Mouse (Mus musculus) 416B (cell line): ENCODE data around the gene Eml2.
A peak's percentile ranks its signal among the peaks of the same experiment; 100 is the strongest.

Source experiments
- DNase-seq: peaks from one replicate; pipeline ENCODE4 v3.0.0; 2011; ENCODE audit warnings: low read depth

Gene Eml2

DNA sequence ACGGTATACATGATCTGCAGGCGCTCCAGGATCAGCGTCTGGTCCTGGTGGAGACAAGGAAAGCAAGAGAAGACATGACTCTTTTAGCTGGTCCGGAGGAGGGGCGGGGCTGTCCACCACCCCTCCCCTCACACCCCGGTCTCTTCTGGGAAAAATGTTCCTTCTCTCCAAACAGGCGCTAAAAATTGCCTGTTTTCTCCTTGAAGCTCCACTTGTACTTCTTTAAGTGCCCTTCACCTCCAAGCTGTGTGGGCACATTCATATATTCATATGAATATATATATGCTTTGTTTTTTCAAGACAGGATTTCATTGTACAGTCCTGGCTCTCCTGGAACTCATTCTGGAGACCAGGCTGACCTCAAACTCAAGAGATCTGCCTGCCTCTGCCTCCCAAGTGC lies 13.3 kb upstream of the Eml2 start:
- no peak for DNase-seq

- no peak for DNase-seq
These were observed 12.5 kb upstream of the Eml2 start for GRCm38 (mm10) chr7:19163752-19164151.

GRCm38 (mm10) chr7:19164189-19164588 lies 12.0 kb upstream of the Eml2 start:
- peak; percentile 58 for DNase-seq

- peak; percentile 43 for DNase-seq
These were observed 11.2 kb upstream of the Eml2 start for GRCm38 (mm10) chr7:19164978-19165377.

GRCm38 (mm10) chr7:19165656-19166423 lies 10.4 kb upstream of the Eml2 start, which contains the start of gene Gipr:
Gipr (minus strand) TSS chr7:19166127.
- DNase-seq = no peak

DNA sequence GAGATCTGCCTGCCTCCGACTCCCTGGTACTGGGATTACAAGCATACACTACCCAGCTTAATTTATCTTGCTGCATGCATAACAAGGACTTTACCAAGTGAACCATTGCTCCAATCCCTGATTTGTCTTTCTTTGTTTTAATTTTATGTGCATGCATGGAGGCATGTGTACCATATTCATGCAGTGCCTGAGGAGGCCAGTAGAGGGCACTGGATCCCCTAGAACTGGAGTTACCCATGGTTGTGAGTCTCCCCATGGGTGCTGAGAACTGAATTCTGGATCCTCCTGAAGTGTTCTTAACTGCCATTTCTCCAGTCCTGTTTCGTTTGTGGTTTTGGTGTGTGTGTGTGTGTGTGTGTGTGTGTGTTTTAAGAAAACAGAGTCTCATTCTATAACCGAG lies 9.2 kb upstream of the Eml2 start:
- no peak for DNase-seq

GRCm38 (mm10) chr7:19169506-19169905 lies 6.7 kb upstream of the Eml2 start:
- DNase-seq = peak; percentile 66

DNA sequence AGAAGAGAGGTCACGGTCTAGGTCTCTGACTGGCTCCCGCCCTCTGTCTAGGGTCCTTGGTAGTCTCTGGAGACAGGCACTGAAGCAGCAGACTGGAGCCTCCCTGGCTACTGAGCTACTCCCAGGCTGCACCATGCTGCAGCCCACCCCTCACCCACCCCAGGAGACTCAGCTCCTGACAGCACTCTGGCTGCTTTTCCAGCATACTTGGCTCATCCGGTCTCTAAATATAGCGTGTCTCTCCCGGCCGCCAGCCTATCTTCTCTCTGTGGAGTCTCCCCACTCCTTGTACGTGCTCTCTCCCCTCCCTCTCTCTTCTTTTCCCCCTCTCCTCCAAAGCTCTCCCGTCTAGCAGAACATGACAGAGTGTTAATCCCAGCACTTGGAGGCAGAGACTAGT lies 6.1 kb upstream of the Eml2 start:
- DNase-seq = no peak

DNA sequence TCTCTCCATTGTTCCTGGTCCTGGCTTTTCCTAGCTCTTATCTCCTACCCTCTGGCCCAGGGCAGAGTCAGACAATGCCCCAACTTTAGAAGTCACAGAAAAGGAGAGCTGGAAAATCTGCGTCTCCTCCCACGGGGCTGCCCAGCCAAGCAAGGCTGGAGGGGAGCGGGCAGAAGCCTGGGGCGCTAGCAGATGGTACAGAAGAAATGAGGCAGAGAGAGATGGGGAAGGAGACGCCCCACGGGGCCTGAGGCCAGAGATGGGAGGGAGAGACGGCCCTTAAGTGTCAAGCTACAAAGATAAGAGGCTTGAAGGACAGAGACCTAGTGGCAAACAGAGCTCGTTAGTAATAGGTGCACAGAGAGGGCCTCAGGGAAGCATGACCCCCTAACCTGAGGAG lies 4.4 kb upstream of the Eml2 start:
- DNase-seq = no peak

DNA sequence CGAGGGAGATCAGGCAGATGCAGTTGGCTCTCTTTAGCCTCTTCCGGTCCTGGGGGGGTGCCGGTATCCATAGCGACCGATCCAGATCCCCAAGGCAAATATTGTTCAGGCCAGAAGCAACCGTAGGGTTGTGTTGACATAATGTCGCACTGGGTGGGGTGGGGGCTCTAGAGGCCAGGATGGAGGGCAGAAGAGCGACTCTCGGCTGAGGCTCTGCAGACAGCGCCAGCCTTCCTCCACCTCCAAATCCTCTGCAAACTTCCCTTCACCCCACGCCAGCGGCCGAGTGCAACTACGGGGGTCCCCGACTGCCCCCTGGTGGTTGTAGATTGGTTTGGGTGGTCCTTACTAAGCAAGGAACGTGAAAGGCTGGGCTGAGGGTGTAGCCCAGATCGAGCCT lies 3.3 kb upstream of the Eml2 start:
- DNase-seq = peak; percentile 82

DNA sequence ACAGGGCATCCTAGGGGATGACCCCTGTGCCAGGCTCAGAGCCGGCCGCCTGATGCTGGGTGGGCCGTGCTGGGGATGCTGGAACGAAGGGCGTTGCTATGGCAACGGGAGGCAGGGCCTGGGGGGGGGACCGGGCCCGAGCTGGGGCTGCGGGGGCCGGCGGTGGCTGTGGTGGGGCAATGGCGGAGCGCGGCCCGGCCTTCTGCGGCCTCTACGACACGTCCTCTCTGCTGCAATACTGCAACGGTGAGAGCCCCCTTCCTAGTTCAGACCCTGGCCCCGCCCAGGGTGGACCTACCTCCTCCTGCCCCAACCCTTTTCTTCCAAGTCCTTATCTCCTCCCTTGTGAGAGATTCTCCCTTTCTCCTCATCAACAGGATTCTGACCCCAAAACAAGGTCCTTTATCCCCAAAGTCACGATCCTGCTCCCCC lies 311 bp downstream of the Eml2 start:
- no peak for DNase-seq

DNA sequence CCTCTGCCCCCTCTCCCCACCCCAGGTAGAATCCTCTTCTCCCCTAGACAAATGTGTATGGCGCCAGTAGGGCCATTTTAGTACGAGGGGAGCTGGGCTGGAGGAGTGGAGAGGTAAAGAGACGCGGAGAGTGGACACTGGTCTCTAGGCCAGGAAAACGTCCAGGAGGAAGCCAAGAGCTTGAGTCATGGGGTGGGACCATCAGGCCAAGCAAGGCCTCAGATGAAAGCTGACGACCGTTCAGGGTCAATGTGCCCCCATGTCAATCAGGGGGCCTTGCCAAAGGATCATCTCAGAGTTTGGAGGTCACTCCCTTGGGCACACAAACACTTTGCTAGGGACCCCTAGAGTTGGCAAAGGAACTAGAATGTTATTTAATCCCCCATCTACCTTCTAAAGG lies 995 bp downstream of the Eml2 start:
- DNase-seq = no peak

DNA sequence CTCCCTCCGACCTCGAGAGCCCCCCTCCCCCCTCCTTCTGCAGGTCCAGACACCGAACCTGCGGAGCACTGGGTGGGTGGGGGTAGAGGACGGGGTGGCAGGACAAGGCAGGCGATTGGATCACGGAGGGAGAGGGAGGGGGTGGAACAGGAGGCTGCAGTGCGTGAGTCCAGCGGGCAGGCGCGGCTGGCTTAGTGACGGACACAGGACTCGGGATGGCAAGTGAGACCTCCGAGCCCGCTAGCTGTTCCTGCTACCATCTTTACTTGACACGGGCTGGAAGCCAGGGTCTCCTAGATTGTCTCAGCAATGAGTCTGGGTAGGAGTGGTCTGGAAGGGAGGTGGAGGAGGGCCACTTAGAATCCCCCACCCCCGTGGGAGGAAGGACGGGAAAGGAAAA lies 1.8 kb downstream of the Eml2 start:
- DNase-seq = no peak

- DNase-seq = peak; percentile 72
These were observed 2.3 kb downstream of the Eml2 start for GRCm38 (mm10) chr7:19178443-19179092.

DNA sequence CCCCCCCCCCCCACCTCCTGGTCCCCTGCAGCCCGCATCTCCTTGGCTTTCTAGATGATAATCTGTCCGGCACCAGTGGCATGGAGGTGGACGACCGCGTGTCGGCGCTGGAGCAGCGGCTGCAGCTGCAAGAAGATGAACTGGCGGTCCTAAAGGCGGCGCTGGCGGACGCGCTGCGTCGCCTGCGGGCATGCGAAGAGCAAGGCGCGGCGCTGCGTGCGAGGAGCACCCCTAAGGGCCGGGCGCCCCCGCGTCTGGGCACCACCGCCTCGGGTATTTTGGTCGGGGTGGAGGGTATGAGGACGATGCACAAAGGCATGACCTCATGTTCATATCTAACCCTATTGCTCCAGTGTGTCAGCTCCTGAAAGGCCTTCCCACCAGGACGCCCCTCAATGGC lies 3.0 kb downstream of the Eml2 start:
- no peak for DNase-seq

DNA sequence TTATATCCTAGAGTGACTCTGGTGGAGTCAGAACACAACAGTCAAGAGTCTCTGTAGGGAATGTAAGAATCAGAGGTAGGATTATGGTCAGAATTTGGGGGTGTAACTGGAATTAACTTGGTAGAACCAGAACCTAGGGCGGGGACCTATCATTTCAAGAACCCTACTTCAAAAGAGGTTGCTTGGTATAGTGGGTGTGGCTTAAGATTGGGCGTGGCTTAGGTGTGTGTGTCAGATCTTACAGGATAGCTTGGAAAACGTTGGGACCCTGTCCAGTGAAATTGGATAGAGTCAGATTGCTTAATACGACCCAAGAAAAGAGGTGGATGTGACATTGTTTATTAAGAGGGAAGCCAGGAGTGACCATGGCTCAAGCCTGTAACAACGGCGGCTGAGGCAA lies 3.7 kb downstream of the Eml2 start:
- DNase-seq = no peak

DNA sequence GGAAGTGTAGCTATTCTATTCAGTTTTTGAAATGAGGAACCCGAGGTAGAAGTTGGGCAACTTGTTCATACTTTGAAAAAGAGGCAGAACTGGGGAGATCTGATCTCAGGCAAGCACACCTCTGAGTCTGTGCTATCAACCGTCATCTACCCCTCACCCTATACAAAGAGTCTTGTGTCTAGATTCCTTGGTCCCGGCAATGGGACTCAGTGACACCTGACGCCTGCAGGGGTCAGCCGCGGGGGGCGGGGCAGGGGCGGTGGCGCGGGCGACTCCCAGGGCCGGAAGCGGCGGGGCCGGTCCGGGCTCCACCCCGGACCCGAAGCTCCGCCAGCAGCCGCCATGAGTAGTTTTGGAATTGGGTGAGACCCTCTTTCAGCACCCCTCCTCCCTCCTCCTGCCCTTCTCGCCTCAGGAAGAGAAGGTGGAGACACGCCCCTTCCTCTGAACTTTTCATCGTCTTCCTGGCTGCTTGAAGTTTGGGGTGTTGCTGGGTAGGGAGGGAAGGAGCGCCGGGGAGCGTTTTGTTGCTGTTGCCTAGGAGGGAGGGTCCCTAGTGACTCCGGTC lies 4.7 kb downstream of the Eml2 start:
- peak; percentile 87 for DNase-seq

- DNase-seq = no peak
These were observed 8.0 kb downstream of the Eml2 start for GRCm38 (mm10) chr7:19184250-19184649.

GRCm38 (mm10) chr7:19184758-19185157 lies 8.5 kb downstream of the Eml2 start:
- no peak for DNase-seq

DNA sequence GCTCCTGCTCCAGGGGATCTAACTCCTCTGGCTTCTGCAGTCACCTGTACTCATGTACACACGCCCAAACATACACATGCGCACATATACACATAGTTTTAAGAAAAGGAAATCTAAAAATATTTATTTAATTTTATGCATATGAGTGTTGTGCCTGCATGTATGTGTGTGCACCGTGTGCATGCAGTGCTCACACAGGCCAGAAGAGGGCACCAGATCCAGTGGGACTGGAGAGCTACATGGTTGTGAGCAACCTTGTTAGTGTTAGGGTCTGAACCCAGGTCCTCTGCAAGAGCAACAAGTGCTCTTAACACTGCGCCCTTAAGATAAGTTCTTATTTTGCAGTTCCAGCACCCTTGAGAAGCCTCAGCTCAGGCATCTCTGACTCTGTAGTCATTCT lies 18.5 kb downstream of the Eml2 start:
- no peak for DNase-seq

GRCm38 (mm10) chr7:19196676-19197075 lies 20.5 kb downstream of the Eml2 start:
- DNase-seq = peak; percentile 78

DNA sequence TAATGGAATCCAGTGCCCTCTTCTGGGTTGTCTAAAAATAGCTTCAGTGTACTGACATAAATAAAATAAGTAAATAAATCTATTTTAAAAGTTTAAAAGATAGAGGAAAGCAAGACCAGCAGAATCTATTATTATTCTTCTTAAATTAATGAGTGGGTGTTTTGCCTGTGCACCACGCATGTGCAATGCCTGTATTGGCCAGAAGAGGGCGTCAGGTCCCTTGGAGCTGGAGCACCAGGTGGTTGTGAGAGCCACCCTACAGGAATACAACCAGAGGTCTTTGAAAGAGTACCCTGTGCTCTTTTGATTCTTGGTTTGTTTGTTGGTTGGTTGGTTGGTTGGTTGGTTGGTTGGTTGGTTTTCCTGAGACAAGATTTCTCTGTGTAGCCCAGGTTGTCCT lies 21.8 kb downstream of the Eml2 start:
- peak; percentile 58 for DNase-seq

- DNase-seq = no peak
These were observed 25.4 kb downstream of the Eml2 start for GRCm38 (mm10) chr7:19201660-19202059.
